ENCODE assay signal across 9 mouse cellular contexts in genomic region chr15:91526876-91527275, GRCm38 (mm10).
"Had no signal": no experiment of that assay in that cellular context is flagged by ENCODE, and none has a peak within 500 bp of the region (broad histone marks: within the 10 kb centered on the region; RNA-seq: fewer than 3 reads in every experiment).

No protein-coding gene starts in this region.

- DNase-seq: kidney, postnatal 14 days; layer of hippocampus, postnatal 36 days; liver; liver, embryonic 13.5 days; liver, postnatal 0 days; lung, postnatal 14 days; right cerebral cortex, adult 18-20 months; right cerebral cortex, postnatal 25 days; thymus, postnatal 36 days had no signal
